Mouse (Mus musculus) cerebellum, adult 2 months (tissue): ENCODE measurements around the gene Orm3.

Experiments
- CTCF ChIP-seq: fragments of 200-500 bp; IDR thresholded peaks from 2 replicates; pipeline ENCODE4 v1.5.1; 2011; ENCODE audit warnings: low read depth, mild to moderate bottlenecking, control low read depth, low read length, moderate library complexity, borderline replicate concordance; ENCODE audit not compliant: insufficient read depth
- POLR2A ChIP-seq: fragments of 200-500 bp; IDR thresholded peaks from 2 replicates; pipeline ENCODE4 v1.6.1; 2011; ENCODE audit warnings: low read length, control low read depth, borderline replicate concordance; ENCODE audit not compliant: insufficient read depth

DNA sequence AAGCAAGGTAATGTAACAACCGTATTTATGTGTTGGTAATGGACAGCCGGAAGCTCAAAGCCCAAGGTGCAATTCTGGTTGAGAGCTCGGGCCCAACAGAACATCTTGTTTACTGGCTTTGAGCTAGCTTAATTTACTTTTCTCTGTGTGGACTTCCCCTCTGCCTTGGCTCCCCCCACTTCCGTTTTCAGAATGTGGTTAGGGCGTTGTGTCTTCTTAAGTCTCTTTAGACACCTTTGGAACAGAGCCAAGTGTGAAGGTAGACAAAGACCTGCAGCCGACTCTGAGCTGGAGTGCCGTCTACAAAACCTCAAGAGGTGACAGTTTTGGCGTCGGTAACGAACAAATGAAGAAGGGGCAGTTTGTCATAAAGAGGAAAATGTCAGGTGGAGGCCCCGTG is 29.8 kb downstream of the Orm3 start:
- no peak for TF ChIP-seq POLR2A
- no peak for TF ChIP-seq CTCF
